Mouse (Mus musculus) forebrain, embryonic 13.5 days (tissue): ENCODE measurements around the gene Dmkn. TPM values are rescaled to one million over a fixed set of nuclear protein-coding genes. Genes with fewer than 3 reads are reported as not detected.
"Not testable (repeated sequence)": the region's sequence is repeated elsewhere in the genome, so short reads cannot be mapped to it uniquely, and the experiment has no call there.

Experiments
- ATAC-seq: fragments of 200-750 bp; cut with Nextera tagmentation; 2 replicates; pipeline ENCODE4 v1.8.0; 2017
- H3K27ac ChIP-seq: fragments of 300-500 bp; sonication (generic); 2 replicates; pipeline ENCODE4 v1.5.1; 2015; ENCODE audit warnings: inconsistent platforms, mild to moderate bottlenecking, moderate library complexity
- H3K27me3 ChIP-seq: fragments of 300-500 bp; sonication (generic); 2 replicates; pipeline ENCODE4 v1.6.1; 2015; ENCODE audit warnings: mild to moderate bottlenecking, inconsistent platforms
- H3K36me3 ChIP-seq: fragments of 300-500 bp; sonication (generic); 2 replicates; pipeline ENCODE4 v1.6.1; 2015; ENCODE audit warnings: mild to moderate bottlenecking, inconsistent platforms; ENCODE audit not compliant: poor library complexity, severe bottlenecking
- H3K4me1 ChIP-seq: fragments of 300-500 bp; sonication (generic); 2 replicates; pipeline ENCODE4 v1.6.1; 2015; ENCODE audit warnings: inconsistent platforms
- H3K4me2 ChIP-seq: fragments of 300-500 bp; sonication (generic); 2 replicates; pipeline ENCODE4 v1.6.1; 2015; ENCODE audit warnings: inconsistent platforms, mild to moderate bottlenecking, moderate library complexity
- H3K4me3 ChIP-seq: fragments of 300-500 bp; sonication (generic); 2 replicates; pipeline ENCODE4 v1.5.1; 2015; ENCODE audit warnings: mild to moderate bottlenecking, inconsistent platforms
- H3K9ac ChIP-seq: fragments of 300-500 bp; sonication (generic); 2 replicates; pipeline ENCODE4 v1.6.1; 2015; ENCODE audit warnings: mild to moderate bottlenecking, inconsistent platforms
- H3K9me3 ChIP-seq: fragments of 300-500 bp; sonication (generic); replicated peaks from 2 replicates; pipeline ENCODE4 v1.6.1; 2016; ENCODE audit warnings: inconsistent platforms
- WGBS: fragments of 180-500 bp; shearing (Covaris S2); methylation state at CpG from one replicate; pipeline ENCODE4 v1.1.7; 2015; 5-methylcytosine and 5-hydroxymethylcytosine counted together
- polyA plus RNA-seq: library from polyadenylated mRNA; unstranded; fragments of >200 nt; fragmentation: Nextera tagmentation; extraction: Ambion mirVana; gene quantifications from 2 replicates; pipeline ENCODE4 v1.2.1, GENCODE M21; 2015

The Dmkn gene
- polyA plus RNA-seq, 1 experiment from 2014 or later = not detected

DNA sequence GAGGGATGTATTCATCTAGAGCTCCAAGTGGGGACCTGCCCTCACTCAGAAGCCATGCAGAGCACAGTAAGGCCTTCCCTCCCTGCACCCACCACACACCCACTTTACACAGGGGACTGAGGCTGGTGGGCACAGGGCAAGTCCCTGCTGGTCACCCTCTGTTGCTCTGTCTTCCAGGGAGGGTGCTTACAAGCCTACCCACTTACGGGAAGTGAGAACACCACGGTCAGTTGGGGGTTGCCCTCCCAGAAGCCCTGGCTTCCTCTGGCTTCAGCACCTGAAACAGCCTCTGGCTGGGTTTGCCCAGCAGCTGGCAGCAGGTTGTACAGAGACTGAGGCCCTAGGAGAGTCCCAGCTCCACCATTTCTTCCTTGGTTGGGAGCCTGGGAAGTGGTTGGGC, 21.0 kb upstream of the Dmkn start:
- not testable (repeated sequence) for ATAC-seq, H3K27ac ChIP-seq, H3K4me1 ChIP-seq, H3K4me2 ChIP-seq, H3K27me3 ChIP-seq, H3K9ac ChIP-seq, H3K4me3 ChIP-seq, H3K9me3 ChIP-seq
- WGBS = 100% methylated on average over 2 of the region's 2 CpGs
- peaks cover 27% of the 10 kb centered on the region for H3K36me3 ChIP-seq

DNA sequence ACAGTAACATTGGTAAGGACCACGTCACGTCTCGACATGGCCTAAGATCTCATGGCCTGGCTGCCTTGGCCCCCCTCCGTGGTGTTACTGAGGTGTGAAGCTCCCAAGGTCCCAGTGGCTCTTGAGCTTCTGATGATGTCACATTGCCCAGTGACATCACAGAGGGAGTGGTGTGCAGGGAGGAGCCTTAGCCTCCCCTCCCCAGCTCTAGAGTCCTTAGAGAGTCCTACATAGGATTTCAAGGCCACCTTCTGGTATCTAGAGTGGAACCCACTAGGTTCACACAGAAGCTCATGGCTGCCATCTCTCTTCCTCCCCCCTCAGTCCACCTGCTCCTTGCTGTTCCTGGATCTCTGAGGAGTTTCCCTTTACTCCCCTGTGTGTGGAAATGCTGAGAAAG, 19.9 kb upstream of the Dmkn start, which contains the start of gene Gapdhs:
Gene Gapdhs, minus strand, starts transcription at position 65 of the 400 bp plus-strand sequence.
- H3K36me3 ChIP-seq = peaks cover 23% of the 10 kb centered on the region
- not testable (repeated sequence) for H3K4me3 ChIP-seq, H3K27me3 ChIP-seq, ATAC-seq, H3K4me1 ChIP-seq, H3K27ac ChIP-seq, H3K4me2 ChIP-seq, H3K9me3 ChIP-seq, H3K9ac ChIP-seq
- WGBS = 71% methylated on average over 2 of the region's 4 CpGs

DNA sequence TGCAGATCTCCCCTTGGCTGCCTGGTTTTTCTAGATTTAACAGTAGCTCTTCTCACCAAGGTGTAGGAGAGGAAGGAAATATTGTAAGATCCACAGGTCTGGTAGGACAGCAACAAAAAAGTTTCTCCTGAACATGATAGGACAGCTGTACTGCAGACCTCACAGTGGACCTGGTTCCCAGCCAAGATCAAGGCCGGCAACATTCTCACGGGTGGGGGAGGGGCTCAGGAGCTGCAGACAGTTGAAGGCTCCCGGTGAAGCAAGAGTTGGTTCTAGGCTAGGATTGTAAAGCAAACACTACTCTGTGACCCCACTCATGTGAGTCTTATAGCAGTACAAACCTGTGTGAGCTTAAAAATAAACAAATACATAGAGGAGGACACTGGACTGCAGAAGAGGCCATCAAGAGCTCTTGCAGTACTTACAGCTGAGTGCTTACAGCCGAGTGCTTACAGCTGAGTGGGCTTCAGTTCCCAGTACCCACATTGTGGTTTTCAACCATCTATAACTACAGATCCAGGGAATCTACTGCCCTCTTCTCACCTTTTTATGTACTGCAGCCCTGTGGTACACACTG, 19.4 kb upstream of the Dmkn start:
- no peak overlapping the region for H3K4me3 ChIP-seq
- peaks cover 4% of the 10 kb centered on the region; the same call in 1 of the 2 replicates for H3K4me1 ChIP-seq
- no peak overlapping the region for H3K9ac ChIP-seq
- H3K27me3 ChIP-seq = no peaks in the 10 kb centered on the region
- H3K27ac ChIP-seq = no peak overlapping the region
- no peaks in the 10 kb centered on the region for H3K9me3 ChIP-seq
- WGBS = 58% methylated on average over 4 of the region's 4 CpGs
- no peak for ATAC-seq
- H3K36me3 ChIP-seq = peaks cover 23% of the 10 kb centered on the region
- H3K4me2 ChIP-seq = no peak overlapping the region

DNA sequence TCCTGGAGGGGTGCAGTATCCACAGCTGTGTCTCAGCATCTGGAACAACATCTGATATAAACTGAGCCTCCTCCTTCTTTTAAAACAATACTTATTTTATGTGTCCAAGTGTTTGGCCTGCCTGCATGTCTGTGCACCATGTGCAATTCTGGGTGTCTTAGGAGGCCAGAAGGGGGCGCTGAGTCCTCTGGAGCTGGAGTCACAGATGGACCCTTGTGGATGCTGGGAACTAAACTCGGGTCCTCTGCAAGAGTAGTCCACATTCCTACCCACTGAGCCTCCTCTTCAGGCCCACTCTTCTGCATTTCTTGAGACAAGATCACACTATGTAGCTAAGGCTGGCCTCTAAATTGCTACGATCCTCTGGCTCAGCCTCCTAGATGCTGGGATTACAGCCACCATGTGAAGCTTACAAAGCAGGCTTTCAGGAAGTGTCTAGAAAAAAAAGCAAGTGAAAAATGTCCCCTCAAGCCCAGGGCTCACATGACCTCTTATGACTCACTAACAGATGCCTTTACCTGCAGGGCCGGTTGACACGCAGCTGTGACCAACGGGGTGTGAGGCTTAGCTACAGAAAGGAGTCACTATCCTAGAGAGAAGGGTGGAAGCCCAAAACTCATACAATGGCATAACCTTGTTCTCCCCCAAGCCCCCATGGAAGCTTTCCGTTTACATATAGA, 15.9 kb upstream of the Dmkn start:
- Histone ChIP-seq H3K4me2 (no peak overlapping the region), H3K36me3 (peaks cover 7% of the 10 kb centered on the region; the same call in 1 of the 2 replicates), H3K4me3 (no peak overlapping the region), H3K27me3 (no peaks in the 10 kb centered on the region), H3K4me1 (peaks cover 4% of the 10 kb centered on the region; the same call in 1 of the 2 replicates), H3K27ac (no peak overlapping the region), H3K9me3 (no peaks in the 10 kb centered on the region), H3K9ac (no peak overlapping the region)
- 92% methylated on average over 7 of the region's 7 CpGs for whole genome bisulfite sequencing
- no peak for ATAC-seq

DNA sequence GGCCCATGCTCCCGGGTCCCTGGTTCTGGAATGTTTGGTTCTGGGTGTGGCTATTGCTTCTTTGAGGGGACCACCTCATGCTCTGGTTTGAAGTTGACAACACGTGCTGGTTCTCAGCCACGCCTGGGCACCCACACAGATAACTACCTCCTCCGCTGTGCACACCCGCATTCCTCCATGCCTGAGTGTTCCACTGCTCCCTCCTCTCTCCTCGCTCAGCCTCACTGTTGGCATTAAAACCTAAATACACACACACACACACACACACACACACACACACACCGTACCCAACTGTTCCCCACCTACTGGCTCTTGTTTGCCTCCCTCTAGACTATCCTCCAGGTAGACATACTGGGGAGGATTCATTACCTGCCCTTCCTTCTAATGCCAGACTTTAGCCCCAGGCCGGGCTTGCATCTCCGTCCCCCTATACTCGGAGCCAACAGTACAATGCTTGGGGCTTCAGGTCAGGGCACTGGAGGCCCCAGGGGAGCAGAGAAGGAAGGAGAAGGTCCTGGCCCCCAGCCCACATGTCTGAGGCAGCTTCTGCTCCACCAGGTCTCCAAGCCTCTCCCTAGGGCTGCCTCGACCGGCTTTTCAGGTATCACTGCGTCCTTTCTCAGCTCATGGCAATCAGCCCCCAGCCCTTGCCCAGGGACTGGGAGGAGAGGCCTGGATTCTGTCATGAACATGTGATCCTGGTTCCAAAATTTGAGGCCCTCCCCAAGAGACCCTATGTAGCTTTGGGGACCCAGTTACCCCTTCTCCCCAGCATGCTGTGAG, 13.5 kb upstream of the Dmkn start:
- Histone ChIP-seq H3K4me2 (no peak overlapping the region), H3K27ac (no peak overlapping the region), H3K27me3 (no peaks in the 10 kb centered on the region), H3K4me3 (no peak overlapping the region), H3K36me3 (peaks cover 14% of the 10 kb centered on the region), H3K9me3 (peaks cover 9% of the 10 kb centered on the region), H3K9ac (no peak overlapping the region), H3K4me1 (no peaks in the 10 kb centered on the region)
- ATAC-seq = no peak
- 89% methylated on average over 12 of the region's 13 CpGs for WGBS

DNA sequence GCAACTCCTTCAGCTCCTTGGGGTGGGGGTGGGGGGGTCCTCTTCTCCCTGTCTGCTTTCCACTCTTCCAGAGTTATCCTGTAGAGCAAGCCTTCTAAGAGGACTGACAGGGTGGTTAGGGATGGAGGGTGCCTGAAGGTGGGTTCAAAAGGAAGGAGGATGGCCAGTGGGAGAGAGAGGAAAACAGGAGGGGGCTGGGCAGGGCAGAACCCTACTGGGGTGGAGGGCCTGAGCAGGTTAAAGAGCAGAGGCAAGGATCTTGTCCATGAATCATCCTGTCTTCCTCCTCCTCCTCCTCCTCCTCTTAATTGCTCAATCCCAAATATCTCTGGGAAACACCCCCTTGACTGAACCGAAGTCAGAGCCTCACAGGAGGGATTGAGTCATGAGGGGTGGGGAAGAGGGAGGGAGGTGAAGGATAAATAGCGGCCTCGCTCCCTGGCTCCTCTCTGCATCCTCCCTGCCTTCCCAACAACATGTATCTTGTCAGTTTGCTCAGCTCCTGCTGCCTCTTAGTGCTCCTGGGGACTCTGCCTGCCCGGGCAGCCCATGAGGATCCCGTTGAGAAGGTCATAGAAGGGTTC, 12.4 kb upstream of the Dmkn start, which contains the start of gene Sbsn:
Gene Sbsn, plus strand, starts transcription at position 386 of the 584 bp plus-strand sequence.
- no peak within 1 kb of the TSS for H3K27ac ChIP-seq
- 84% methylated on average over 5 of the region's 5 CpGs for WGBS
- H3K9me3 ChIP-seq = peaks cover 12% of the 10 kb centered on the region
- H3K4me1 ChIP-seq = no peaks in the 10 kb centered on the region
- no peak within 1 kb of the TSS for H3K4me3 ChIP-seq
- H3K9ac ChIP-seq = no peak within 1 kb of the TSS
- peaks cover 25% of the 10 kb centered on the region for H3K36me3 ChIP-seq
- no peaks in the 10 kb centered on the region for H3K27me3 ChIP-seq
- H3K4me2 ChIP-seq = no peak within 1 kb of the TSS
- ATAC-seq = no peak

DNA sequence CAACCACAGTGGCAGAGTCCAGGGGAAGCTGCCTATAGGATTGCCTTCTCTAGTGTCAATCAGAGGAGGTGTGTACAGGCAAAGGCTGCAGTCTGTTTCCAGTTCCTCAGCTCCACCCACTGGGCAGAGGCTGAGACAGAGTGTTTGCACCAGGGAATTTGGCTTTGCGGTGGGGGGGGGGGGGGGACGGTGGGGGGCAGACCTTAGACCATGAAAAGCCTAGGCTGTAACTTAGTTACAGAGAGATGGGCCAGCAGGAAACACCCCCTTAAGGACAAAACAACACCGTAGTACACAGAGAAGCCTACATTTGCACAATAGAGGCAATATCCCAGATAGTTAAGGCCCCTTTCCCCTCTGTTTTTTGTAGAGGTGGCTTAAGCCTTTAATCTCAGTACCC, 6.6 kb upstream of the Dmkn start:
- no peak overlapping the region for H3K27ac ChIP-seq
- H3K36me3 ChIP-seq = peaks cover 25% of the 10 kb centered on the region
- H3K4me1 ChIP-seq = no peaks in the 10 kb centered on the region
- no peak overlapping the region for H3K4me3 ChIP-seq
- no peak overlapping the region for H3K4me2 ChIP-seq
- ATAC-seq = no peak
- H3K9me3 ChIP-seq = peaks cover 12% of the 10 kb centered on the region
- no peak overlapping the region for H3K9ac ChIP-seq
- H3K27me3 ChIP-seq = no peaks in the 10 kb centered on the region
- WGBS = 74% methylated on average over 3 of the region's 3 CpGs

DNA sequence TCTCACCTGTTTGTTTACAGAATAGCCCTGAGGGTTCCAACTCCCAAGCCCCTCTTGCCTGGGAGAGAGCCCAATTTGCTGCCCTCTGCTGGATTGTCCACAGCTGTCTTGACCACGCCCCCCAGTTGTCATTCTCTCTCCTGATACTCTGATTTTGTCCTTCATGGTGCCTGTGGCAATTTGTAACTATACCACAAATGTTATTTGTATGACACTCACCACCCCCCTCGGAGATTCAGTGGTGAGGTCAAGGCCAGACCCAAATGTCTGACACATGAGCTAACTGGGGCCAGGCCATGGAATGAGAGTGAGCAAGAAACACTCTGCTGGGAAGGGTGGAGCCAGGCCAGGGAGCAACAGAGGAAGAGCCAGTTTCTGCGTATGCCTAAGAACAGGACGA, 4.7 kb upstream of the Dmkn start:
- 42% methylated on average over 4 of the region's 4 CpGs for WGBS
- peaks cover 25% of the 10 kb centered on the region for H3K36me3 ChIP-seq

DNA sequence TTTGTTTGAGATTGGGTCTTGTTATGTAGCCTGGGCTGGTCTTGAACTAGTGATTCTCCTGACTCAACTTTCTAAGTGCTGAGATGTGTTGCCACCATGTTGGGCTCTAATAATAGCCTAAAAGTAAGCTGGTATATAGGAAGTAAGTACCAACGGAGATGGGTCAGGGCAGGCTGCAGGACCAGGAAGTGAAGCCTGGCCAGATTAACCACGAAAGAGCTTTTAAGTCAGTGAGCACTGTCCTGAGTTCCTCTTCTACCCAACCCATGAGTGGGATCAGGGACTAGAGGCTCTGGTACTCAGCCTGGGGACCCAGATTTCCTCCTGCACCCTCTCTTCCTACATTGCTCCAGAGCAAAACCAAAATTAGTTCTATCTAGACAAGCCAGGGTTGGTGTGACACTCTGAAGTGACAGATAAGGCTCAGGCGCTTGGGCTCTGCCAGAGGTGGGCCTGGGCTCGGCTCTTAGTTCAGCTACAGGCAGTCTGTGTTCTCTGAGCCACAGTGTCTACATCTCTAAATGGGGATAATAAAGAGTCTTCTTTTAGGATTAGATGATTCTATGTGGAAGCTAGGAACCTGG, 1.7 kb upstream of the Dmkn start:
- no peak for ATAC-seq
- Histone ChIP-seq H3K36me3 (0 out of 2 replicates have a peak, but pooled peaks cover under 1% of the 10 kb centered on the region), H3K4me3 (no peak overlapping the region), H3K27ac (no peak overlapping the region), H3K9ac (no peak overlapping the region), H3K9me3 (no peaks in the 10 kb centered on the region), H3K4me1 (no peaks in the 10 kb centered on the region), H3K4me2 (no peak overlapping the region), H3K27me3 (0 out of 2 replicates have a peak, but pooled peaks cover 4% of the 10 kb centered on the region)
- 84% methylated on average over 4 of the region's 4 CpGs for WGBS

More for the DNA sequence above, 4.7 kb upstream of the Dmkn start:
- Histone ChIP-seq H3K4me2 (no peak overlapping the region), H3K9me3 (peaks cover 12% of the 10 kb centered on the region), H3K4me1 (no peaks in the 10 kb centered on the region), H3K4me3 (no peak overlapping the region), H3K27ac (no peak overlapping the region), H3K9ac (no peak overlapping the region), H3K27me3 (no peaks in the 10 kb centered on the region)
- no peak for ATAC-seq

DNA sequence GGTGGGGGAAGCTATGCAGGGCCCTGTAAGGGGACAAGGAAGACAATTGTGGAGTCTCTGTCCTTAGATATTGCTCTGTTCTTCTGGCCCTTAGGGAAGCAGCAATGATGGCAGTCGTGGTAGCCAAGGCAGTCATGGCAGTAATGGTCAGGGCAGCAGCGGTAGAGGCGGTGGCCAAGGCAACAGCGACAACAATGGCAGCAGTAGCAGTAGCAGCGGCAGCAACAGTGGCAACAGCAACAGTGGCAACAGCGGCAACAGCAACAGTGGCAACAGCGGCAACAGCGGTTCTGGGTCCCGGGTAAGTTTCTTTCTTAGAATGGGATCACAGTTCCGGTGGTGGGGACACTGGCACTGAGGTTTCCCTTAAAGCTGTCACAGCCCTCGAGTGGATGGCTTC, 1.6 kb downstream of the Dmkn start:
- no peaks in the 10 kb centered on the region for H3K9me3 ChIP-seq
- H3K4me3 ChIP-seq = no peak overlapping the region
- H3K4me1 ChIP-seq = no peaks in the 10 kb centered on the region
- no peaks in the 10 kb centered on the region for H3K36me3 ChIP-seq
- H3K9ac ChIP-seq = no peak overlapping the region
- H3K27ac ChIP-seq = no peak overlapping the region
- H3K27me3 ChIP-seq = 0 out of 2 replicates have a peak, but pooled peaks cover 7% of the 10 kb centered on the region
- H3K4me2 ChIP-seq = peak overlapping the region; percentile 18; the same call in 1 of the 2 replicates
- ATAC-seq = no peak
- 38% methylated on average over 11 of the region's 11 CpGs for WGBS

DNA sequence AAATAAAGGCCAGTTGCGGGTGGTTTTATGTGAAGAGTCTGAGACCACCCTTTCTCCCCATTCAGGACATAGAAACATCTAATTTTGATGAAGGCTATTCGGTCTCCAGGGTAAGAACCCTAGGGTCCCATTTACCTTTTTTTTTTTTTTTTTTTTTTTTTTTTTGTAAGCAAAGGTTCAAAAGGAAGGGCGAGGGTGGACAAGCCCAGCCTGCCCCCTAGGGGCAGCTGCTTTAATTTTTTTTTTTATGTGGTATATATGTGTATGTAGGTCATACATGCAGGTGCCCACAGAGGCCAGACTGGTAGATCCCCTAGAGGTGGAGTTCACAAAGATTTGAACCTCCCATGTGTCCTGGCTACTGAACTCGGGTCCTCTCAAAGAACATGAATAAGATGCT, 2.9 kb downstream of the Dmkn start:
- ATAC-seq = no peak
- no peak overlapping the region for H3K9ac ChIP-seq
- H3K27ac ChIP-seq = no peak overlapping the region
- H3K9me3 ChIP-seq = no peaks in the 10 kb centered on the region
- H3K27me3 ChIP-seq = 0 out of 2 replicates have a peak, but pooled peaks cover 7% of the 10 kb centered on the region
- no peak overlapping the region for H3K4me3 ChIP-seq
- no peaks in the 10 kb centered on the region for H3K4me1 ChIP-seq
- no peaks in the 10 kb centered on the region for H3K36me3 ChIP-seq
- 91% methylated on average over 4 of the region's 4 CpGs for WGBS
- no peak overlapping the region for H3K4me2 ChIP-seq
